15 mouse cellular contexts compared by ENCODE assay signal in the genomic region with DNA sequence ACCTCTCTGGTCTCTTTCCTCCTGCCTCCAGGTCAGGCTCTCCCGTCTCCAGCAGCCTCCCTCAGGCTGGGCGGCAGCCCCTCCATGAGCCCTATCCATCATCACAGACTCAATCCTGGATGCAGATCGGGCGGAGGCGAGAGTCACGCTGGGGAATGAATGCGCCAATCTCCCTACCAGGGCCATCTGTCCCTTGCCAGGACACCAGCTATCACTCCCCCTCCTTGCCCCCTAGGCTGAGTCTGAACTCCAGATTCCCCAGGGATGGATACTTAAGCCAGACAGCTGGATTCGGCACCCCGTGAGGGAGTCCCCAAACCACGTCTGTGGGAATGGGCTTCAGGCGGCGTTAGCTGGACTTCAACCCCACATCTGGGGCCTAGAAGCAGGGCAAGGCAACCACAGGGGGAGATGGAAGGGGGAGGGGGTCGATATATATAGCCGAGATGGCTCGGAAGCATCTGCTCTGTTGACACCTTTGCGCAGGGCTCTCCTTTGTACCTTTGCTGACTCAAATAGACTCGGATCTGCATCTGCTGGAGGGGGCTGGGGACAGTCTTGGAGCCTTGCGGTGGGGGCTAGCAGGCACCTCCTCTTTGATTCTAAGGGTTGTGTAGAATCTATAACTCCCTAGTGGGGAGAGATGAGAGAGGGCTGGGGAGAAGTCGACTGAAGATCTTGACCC. TPM values are rescaled to one million over a fixed set of nuclear protein-coding genes. Genes with fewer than 3 reads are reported as not detected.
DNase-seq lines count a peak whose midpoint lies in the region; ATAC-seq and TF ChIP-seq lines count a peak whose summit lies in the region.
"Had no signal": no experiment of that assay in that cellular context is flagged by ENCODE, and none has a peak within 500 bp of the region (broad histone marks: within the 10 kb centered on the region; RNA-seq: fewer than 3 reads in every experiment).

No protein-coding gene starts in this region.

- no peak for ATAC-seq in midbrain, embryonic 11.5 days (ENCODE audit: low FRiP score)
- ATAC-seq in hindbrain, embryonic 16.5 days = 0 out of 2 replicates have a peak, but pooled peaks have one; percentile 5
- ATAC-seq in neural tube, embryonic 13.5 days (ENCODE audit: low read depth) = no peak
- no peak for ATAC-seq in megakaryocyte progenitor cell, adult 5-6 weeks (replicated peaks; ENCODE audit: poor library complexity)

- H3K27me3 ChIP-seq in midbrain, embryonic 10.5 days (ENCODE audit: low read depth, poor library complexity, severe bottlenecking) = peaks cover 98% of the 10 kb centered on the region
- H3K27me3 ChIP-seq in midbrain, embryonic 11.5 days (ENCODE audit: control insufficient read depth, insufficient read depth, low read length) = peaks cover 68% of the 10 kb centered on the region
- peaks cover 71% of the 10 kb centered on the region for H3K27me3 ChIP-seq in hindbrain, embryonic 16.5 days (replicated peaks; ENCODE audit: control insufficient read depth, insufficient read depth, low read length)
- H3K27me3 ChIP-seq in neural tube, embryonic 13.5 days = peaks cover 100% of the 10 kb centered on the region

- H3K4me3 ChIP-seq in midbrain, embryonic 10.5 days = peak overlapping the region; percentile 31
- H3K4me3 ChIP-seq in midbrain, embryonic 11.5 days (ENCODE audit: low read depth, low read length) = no peak overlapping the region
- H3K4me3 ChIP-seq in hindbrain, embryonic 16.5 days (ENCODE audit: low read length) = no peak overlapping the region
- H3K4me3 ChIP-seq in neural tube, embryonic 13.5 days = no peak overlapping the region
- no peak overlapping the region for H3K4me3 ChIP-seq in lung, adult 2 months (replicated peaks; ENCODE audit: extremely low read depth, low read depth, low read length)
- H3K4me3 ChIP-seq: embryonic facial prominence, embryonic 15.5 days had no signal

- H3K9me3 ChIP-seq in midbrain, embryonic 10.5 days (replicated peaks) = peaks cover 34% of the 10 kb centered on the region
- H3K9me3 ChIP-seq in midbrain, embryonic 11.5 days (ENCODE audit: control insufficient read depth, low read length) = peaks cover 8% of the 10 kb centered on the region; the same call in 1 of the 2 replicates
- H3K9me3 ChIP-seq in hindbrain, embryonic 16.5 days (ENCODE audit: control insufficient read depth, low read length) = no peaks in the 10 kb centered on the region
- no peaks in the 10 kb centered on the region for H3K9me3 ChIP-seq in neural tube, embryonic 13.5 days

- H3K4me2 ChIP-seq in midbrain, embryonic 11.5 days = no peak overlapping the region
- peak overlapping the region; percentile 12; the same call in 1 of the 2 replicates for H3K4me2 ChIP-seq in hindbrain, embryonic 16.5 days (ENCODE audit: low read length)
- peak overlapping the region; percentile 18; the same call in 1 of the 2 replicates for H3K4me2 ChIP-seq in neural tube, embryonic 13.5 days
- H3K4me2 ChIP-seq: embryonic facial prominence, embryonic 15.5 days had no signal

- H3K27ac ChIP-seq in midbrain, embryonic 10.5 days (replicated peaks) = no peak overlapping the region
- H3K27ac ChIP-seq in midbrain, embryonic 11.5 days (ENCODE audit: low read depth, low read length) = no peak overlapping the region
- H3K27ac ChIP-seq in hindbrain, embryonic 16.5 days (ENCODE audit: low read depth, low read length) = no peak overlapping the region
- H3K27ac ChIP-seq in neural tube, embryonic 13.5 days (replicated peaks) = no peak overlapping the region
- H3K27ac ChIP-seq: embryonic facial prominence, embryonic 15.5 days had no signal

- WGBS in midbrain, embryonic 10.5 days = 2% methylated on average over 19 of the region's 19 CpGs
- WGBS in midbrain, embryonic 11.5 days = 1% methylated on average over 19 of the region's 19 CpGs
- 2% methylated on average over 19 of the region's 19 CpGs for WGBS in hindbrain, embryonic 16.5 days
- 3% methylated on average over 19 of the region's 19 CpGs for WGBS in neural tube, embryonic 13.5 days
- 8% methylated on average over 19 of the region's 19 CpGs for WGBS in lung, adult 2 months

- no peaks in the 10 kb centered on the region for H3K36me3 ChIP-seq in midbrain, embryonic 10.5 days
- H3K36me3 ChIP-seq in midbrain, embryonic 11.5 days (ENCODE audit: control insufficient read depth, insufficient read depth, low read length) = no peaks in the 10 kb centered on the region
- no peaks in the 10 kb centered on the region for H3K36me3 ChIP-seq in hindbrain, embryonic 16.5 days (ENCODE audit: control insufficient read depth, insufficient read depth, low read length)
- no peaks in the 10 kb centered on the region for H3K36me3 ChIP-seq in neural tube, embryonic 13.5 days
- H3K36me3 ChIP-seq: embryonic facial prominence, embryonic 15.5 days had no signal

- H3K9ac ChIP-seq in midbrain, embryonic 11.5 days (ENCODE audit: low read length) = no peak overlapping the region
- peak overlapping the region; percentile 1 for H3K9ac ChIP-seq in hindbrain, embryonic 16.5 days (ENCODE audit: low read depth, low read length)
- no peak overlapping the region for H3K9ac ChIP-seq in neural tube, embryonic 13.5 days
- H3K9ac ChIP-seq: embryonic facial prominence, embryonic 15.5 days had no signal

- no peak for DNase-seq in midbrain, embryonic 10.5 days (ENCODE audit: low spot score)
- no peak for DNase-seq in midbrain, embryonic 11.5 days (ENCODE audit: low spot score, missing footprints)
- peak; percentile 87 for DNase-seq in cerebellum, postnatal 25 days
- no peak for DNase-seq in lung, adult 2 months
- no peak for DNase-seq in adrenal gland, adult 8-10 months
- DNase-seq: adrenal gland, adult 2 months; gastrocnemius, postnatal 36 days had no signal

- peaks cover 24% of the 10 kb centered on the region for H3K4me1 ChIP-seq in midbrain, embryonic 10.5 days
- peaks cover 5% of the 10 kb centered on the region for H3K4me1 ChIP-seq in midbrain, embryonic 11.5 days (ENCODE audit: control insufficient read depth, insufficient read depth, low read length)
- H3K4me1 ChIP-seq in hindbrain, embryonic 16.5 days (ENCODE audit: control insufficient read depth, insufficient read depth, low read depth, low read length) = peaks cover 17% of the 10 kb centered on the region
- peaks cover 24% of the 10 kb centered on the region for H3K4me1 ChIP-seq in neural tube, embryonic 13.5 days (replicated peaks)
- H3K4me1 ChIP-seq in lung, adult 2 months (ENCODE audit: control insufficient read depth, insufficient read depth, low read length) = 0 out of 2 replicates have a peak, but pooled peaks cover 2% of the 10 kb centered on the region

- no peak for TF ChIP-seq CTCF in lung, adult 2 months (IDR thresholded peaks at IDR 0.05; ENCODE audit: insufficient read depth, low read length)

- no peak for TF ChIP-seq POLR2A in lung, adult 2 months (IDR thresholded peaks at IDR 0.05; ENCODE audit: borderline replicate concordance, extremely low read depth, low read depth, low read length)

RNA-seq across cellular contexts. Expression of a gene that starts 4.2 kb away (rescaled TPM):
- 0.25 and 0.52 TPM in 2 replicates for polyA plus RNA-seq in midbrain, embryonic 10.5 days (2016; fragmentation: Nextera tagmentation; extraction: Ambion mirVana)
- polyA plus RNA-seq in midbrain, embryonic 11.5 days (2014; fragmentation: Nextera tagmentation; extraction: Ambion mirVana) = 0.40 and 0.51 TPM in 2 replicates
- 1.1 and 1.5 TPM in 2 replicates for polyA plus RNA-seq in hindbrain, embryonic 16.5 days (2015; fragmentation: Nextera tagmentation; extraction: Ambion mirVana)
- 0.78 and 0.83 TPM in 2 replicates for polyA plus RNA-seq in neural tube, embryonic 13.5 days (2015; fragmentation: Nextera tagmentation; extraction: Ambion mirVana)
- 0.07 TPM in 1 of 2 replicates, not detected in the other for total RNA-seq in megakaryocyte progenitor cell, adult 5-6 weeks (2015)
- total RNA-seq in megakaryocyte progenitor cell, adult 5-6 weeks (2017) = not detected in 2 replicates
- 2.4 and 2.7 TPM in 2 replicates for polyA plus RNA-seq in lung, adult 2 months (2012; rRNA removed)
- total RNA-seq in adrenal gland, adult 8-10 months (2022) = 1 to 10 TPM in 1 of 4 experiments, under 1 TPM in 3; 0.46 to 1.1 (median 0.65) TPM
- total RNA-seq: neutrophil, adult 5-6 weeks had no signal

RNA-seq across cellular contexts. Expression of a gene that starts 11.5 kb away (rescaled TPM):
- not detected in 2 replicates for polyA plus RNA-seq in midbrain, embryonic 10.5 days (2016; fragmentation: Nextera tagmentation; extraction: Ambion mirVana)
- polyA plus RNA-seq in midbrain, embryonic 11.5 days (2014; fragmentation: Nextera tagmentation; extraction: Ambion mirVana) = not detected in 2 replicates
- not detected in 2 replicates for polyA plus RNA-seq in hindbrain, embryonic 16.5 days (2015; fragmentation: Nextera tagmentation; extraction: Ambion mirVana)
- polyA plus RNA-seq in neural tube, embryonic 13.5 days (2015; fragmentation: Nextera tagmentation; extraction: Ambion mirVana) = not detected in 2 replicates
- total RNA-seq in megakaryocyte progenitor cell, adult 5-6 weeks (2015) = not detected in 2 replicates
- total RNA-seq in megakaryocyte progenitor cell, adult 5-6 weeks (2017) = not detected in 2 replicates
- 0.44 and 0.53 TPM in 2 replicates for polyA plus RNA-seq in lung, adult 2 months (2012; rRNA removed)
- not detected for total RNA-seq in adrenal gland, adult 8-10 months (2022)
- total RNA-seq: adrenal gland, adult 2 months; gastrocnemius, postnatal 36 days; neutrophil, adult 5-6 weeks had no signal
- polyA plus RNA-seq: adrenal gland, adult 2 months; intestine, embryonic 14.5 days; lung, embryonic 16.5 days; stomach, embryonic 16.5 days had no signal

RNA-seq across cellular contexts. Expression of a gene that starts 12.9 kb away (rescaled TPM):
- polyA plus RNA-seq in midbrain, embryonic 10.5 days (2016; fragmentation: Nextera tagmentation; extraction: Ambion mirVana) = not detected in 2 replicates
- 0.53 and 0.63 TPM in 2 replicates for polyA plus RNA-seq in midbrain, embryonic 11.5 days (2014; fragmentation: Nextera tagmentation; extraction: Ambion mirVana)
- 0.75 and 1.4 TPM in 2 replicates for polyA plus RNA-seq in hindbrain, embryonic 16.5 days (2015; fragmentation: Nextera tagmentation; extraction: Ambion mirVana)
- polyA plus RNA-seq in neural tube, embryonic 13.5 days (2015; fragmentation: Nextera tagmentation; extraction: Ambion mirVana) = not detected in 2 replicates
- not detected in 2 replicates for total RNA-seq in megakaryocyte progenitor cell, adult 5-6 weeks (2015)
- not detected in 2 replicates for total RNA-seq in megakaryocyte progenitor cell, adult 5-6 weeks (2017)
- polyA plus RNA-seq in lung, adult 2 months (2012; rRNA removed) = not detected in 2 replicates
- total RNA-seq in adrenal gland, adult 8-10 months (2022) = not detected
- total RNA-seq: adrenal gland, adult 2 months; gastrocnemius, postnatal 36 days; neutrophil, adult 5-6 weeks had no signal
- polyA plus RNA-seq: adrenal gland, adult 2 months; embryonic facial prominence, embryonic 15.5 days; intestine, embryonic 14.5 days; lung, embryonic 16.5 days; stomach, embryonic 16.5 days had no signal

RNA-seq across cellular contexts. Expression of a gene that starts 13.5 kb away (rescaled TPM):
- 45.7 and 51.2 TPM in 2 replicates for polyA plus RNA-seq in midbrain, embryonic 10.5 days (2016; fragmentation: Nextera tagmentation; extraction: Ambion mirVana)
- 22.0 and 25.7 TPM in 2 replicates for polyA plus RNA-seq in midbrain, embryonic 11.5 days (2014; fragmentation: Nextera tagmentation; extraction: Ambion mirVana)
- polyA plus RNA-seq in hindbrain, embryonic 16.5 days (2015; fragmentation: Nextera tagmentation; extraction: Ambion mirVana) = 18.8 and 22.9 TPM in 2 replicates
- 19.0 and 19.6 TPM in 2 replicates for polyA plus RNA-seq in neural tube, embryonic 13.5 days (2015; fragmentation: Nextera tagmentation; extraction: Ambion mirVana)
- 57.5 and 59.3 TPM in 2 replicates for total RNA-seq in megakaryocyte progenitor cell, adult 5-6 weeks (2015)
- 23.4 and 25.8 TPM in 2 replicates for total RNA-seq in megakaryocyte progenitor cell, adult 5-6 weeks (2017)
- 48.6 and 58.5 TPM in 2 replicates for polyA plus RNA-seq in lung, adult 2 months (2012; rRNA removed)
- 10 to 100 TPM; 76.3 to 79.7 (median 77.2) TPM for total RNA-seq in adrenal gland, adult 8-10 months (2022)

RNA-seq across cellular contexts. Expression of a gene that starts 13.8 kb away (rescaled TPM):
- 108 and 111 TPM in 2 replicates for polyA plus RNA-seq in midbrain, embryonic 10.5 days (2016; fragmentation: Nextera tagmentation; extraction: Ambion mirVana)
- 104 and 105 TPM in 2 replicates for polyA plus RNA-seq in midbrain, embryonic 11.5 days (2014; fragmentation: Nextera tagmentation; extraction: Ambion mirVana)
- 94.5 and 97.6 TPM in 2 replicates for polyA plus RNA-seq in hindbrain, embryonic 16.5 days (2015; fragmentation: Nextera tagmentation; extraction: Ambion mirVana)
- polyA plus RNA-seq in neural tube, embryonic 13.5 days (2015; fragmentation: Nextera tagmentation; extraction: Ambion mirVana) = 79.9 and 91.9 TPM in 2 replicates
- total RNA-seq in megakaryocyte progenitor cell, adult 5-6 weeks (2015) = 114 and 146 TPM in 2 replicates
- 34.9 and 61.8 TPM in 2 replicates for total RNA-seq in megakaryocyte progenitor cell, adult 5-6 weeks (2017)
- polyA plus RNA-seq in lung, adult 2 months (2012; rRNA removed) = 46.9 and 50.1 TPM in 2 replicates
- total RNA-seq in adrenal gland, adult 8-10 months (2022) = 10 to 100 TPM; 58.4 to 73.0 (median 68.9) TPM

Comparison
In these comparisons a context has a peak if more than half of its experiments do, and no peak if none do; other contexts are left out.
1. DNase-seq: peak in cerebellum, postnatal 25 days (2 of 2); none in midbrain, embryonic 10.5 days (single experiment), midbrain, embryonic 11.5 days (single experiment), lung, adult 2 months (single experiment) and adrenal gland, adult 8-10 months (single experiment).